Mouse (Mus musculus): ENCODE data around the gene Rtkn. TPM values are rescaled to one million over a fixed set of nuclear protein-coding genes. Genes with fewer than 3 reads are reported as not detected.

Rtkn gene
- polyA plus RNA-seq, 1 experiment from 2014 or later: 8.8 TPM

DNA sequence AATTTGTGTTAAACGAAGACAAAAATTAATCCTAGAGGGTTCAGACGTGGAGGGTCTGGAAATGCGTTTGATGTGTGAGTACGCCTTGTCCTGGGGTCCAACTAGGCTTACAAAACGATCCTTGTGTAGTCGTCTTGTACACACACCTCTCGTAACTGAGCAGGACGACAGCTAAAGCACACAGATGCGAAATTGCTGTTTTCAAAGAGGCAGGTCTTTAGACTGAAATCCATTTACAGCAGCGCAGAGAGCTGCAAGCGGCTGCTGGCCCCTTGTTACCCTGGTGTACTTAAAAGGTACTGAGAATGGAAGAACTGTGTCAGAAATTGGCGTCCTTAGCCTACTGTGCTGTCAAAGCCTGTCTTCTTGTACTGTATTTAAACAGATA lies 31.0 kb downstream of the Rtkn start:
- Histone ChIP-seq H3K4me1 (ENCODE audit: control insufficient read depth, insufficient read depth, low read length) (peaks cover 28% of the 10 kb centered on the region), H3K27ac (replicated peaks; ENCODE audit: low read depth, low read length) (peak overlapping the region; percentile 94), H3K4me3 (replicated peaks; ENCODE audit: low read depth, low read length) (peak overlapping the region; percentile 89), H3K9me3 (ENCODE audit: control insufficient read depth, low read length) (no peaks in the 10 kb centered on the region), H3K4me2 (ENCODE audit: low read length) (peak overlapping the region; percentile 88), H3K27me3 (ENCODE audit: control insufficient read depth, insufficient read depth, low read length) (peaks cover 23% of the 10 kb centered on the region), H3K9ac (replicated peaks; ENCODE audit: low read length) (peak overlapping the region; percentile 89), H3K36me3 (ENCODE audit: control insufficient read depth, insufficient read depth, low read length) (0 out of 2 replicates have a peak, but pooled peaks cover 3% of the 10 kb centered on the region)
- ATAC-seq (ENCODE audit: low FRiP score, low TSS enrichment) (no peak), DNase-seq (no peak)
- WGBS: under 1% methylated on average over 12 of the region's 12 CpGs

- Histone ChIP-seq H3K9me3 (ENCODE audit: control insufficient read depth, low read length) (no peaks in the 10 kb centered on the region), H3K27ac (replicated peaks; ENCODE audit: low read depth, low read length) (no peak overlapping the region), H3K4me1 (ENCODE audit: control insufficient read depth, insufficient read depth, low read length) (peaks cover 23% of the 10 kb centered on the region), H3K27me3 (ENCODE audit: control insufficient read depth, insufficient read depth, low read length) (no peaks in the 10 kb centered on the region), H3K4me3 (replicated peaks; ENCODE audit: low read depth, low read length) (no peak overlapping the region), H3K9ac (replicated peaks; ENCODE audit: low read length) (no peak overlapping the region), H3K4me2 (ENCODE audit: low read length) (no peak overlapping the region), H3K36me3 (ENCODE audit: control insufficient read depth, insufficient read depth, low read length) (0 out of 2 replicates have a peak, but pooled peaks cover 3% of the 10 kb centered on the region)
- no peak for ATAC-seq (ENCODE audit: low FRiP score, low TSS enrichment)
- WGBS: 89% methylated on average over 5 of the region's 5 CpGs
- no peak for DNase-seq
These were observed 34.6 kb downstream of the Rtkn start for GRCm38 (mm10) chr6:83169872-83170271.

- WGBS: 74% methylated on average over 5 of the region's 5 CpGs
- Histone ChIP-seq H3K4me3 (replicated peaks; ENCODE audit: low read depth, low read length) (peak overlapping the region; percentile 38; the same call in 1 of the 2 replicates), H3K36me3 (ENCODE audit: control insufficient read depth, insufficient read depth, low read length) (0 out of 2 replicates have a peak, but pooled peaks cover 3% of the 10 kb centered on the region), H3K4me1 (ENCODE audit: control insufficient read depth, insufficient read depth, low read length) (peaks cover 19% of the 10 kb centered on the region), H3K9me3 (ENCODE audit: control insufficient read depth, low read length) (no peaks in the 10 kb centered on the region), H3K9ac (replicated peaks; ENCODE audit: low read length) (peak overlapping the region; percentile 35; the same call in 1 of the 2 replicates), H3K27ac (replicated peaks; ENCODE audit: low read depth, low read length) (no peak overlapping the region), H3K4me2 (ENCODE audit: low read length) (peak overlapping the region; percentile 51), H3K27me3 (ENCODE audit: control insufficient read depth, insufficient read depth, low read length) (no peaks in the 10 kb centered on the region)
- ATAC-seq (ENCODE audit: low FRiP score, low TSS enrichment): no peak
- DNase-seq: no peak
These were observed 35.8 kb downstream of the Rtkn start for GRCm38 (mm10) chr6:83171063-83171462.

DNA sequence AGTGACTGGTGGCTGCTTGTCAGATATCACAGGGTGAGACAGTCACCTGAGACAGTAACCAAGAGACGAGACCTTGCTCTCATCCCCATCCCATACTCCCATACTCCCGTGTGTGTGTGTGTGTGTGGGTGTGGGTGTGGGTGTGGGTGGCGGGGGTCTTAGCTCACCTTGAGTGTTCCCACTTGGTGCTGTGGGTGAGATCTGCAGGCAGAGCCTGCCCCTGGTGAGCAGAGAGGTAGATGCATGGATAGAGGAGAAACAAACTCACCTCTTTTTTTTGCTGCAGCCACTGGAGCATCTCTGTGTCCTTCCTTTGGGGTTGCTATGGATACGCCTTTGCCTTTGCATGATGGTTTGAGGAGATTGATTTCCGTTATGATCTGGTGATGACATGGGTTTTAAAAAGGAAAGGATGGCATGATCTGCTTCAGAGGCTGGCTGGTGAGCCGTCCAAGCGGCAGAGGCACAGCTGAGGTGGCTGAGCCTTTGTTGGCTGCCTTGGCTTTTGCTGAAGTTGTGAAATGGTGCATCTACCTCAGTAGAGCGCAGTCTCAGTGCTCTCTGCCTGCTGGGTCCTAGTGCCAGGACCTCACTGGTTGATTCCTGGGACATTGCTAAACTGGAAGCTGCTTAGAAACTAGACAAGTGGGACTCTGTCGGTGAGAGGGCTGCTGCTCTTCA lies 37.1 kb downstream of the Rtkn start:
- Histone ChIP-seq H3K27me3 (ENCODE audit: control insufficient read depth, insufficient read depth, low read length) (no peaks in the 10 kb centered on the region), H3K9me3 (ENCODE audit: control insufficient read depth, low read length) (no peaks in the 10 kb centered on the region), H3K9ac (replicated peaks; ENCODE audit: low read length) (peak overlapping the region; percentile 47), H3K27ac (replicated peaks; ENCODE audit: low read depth, low read length) (peak overlapping the region; percentile 76), H3K36me3 (ENCODE audit: control insufficient read depth, insufficient read depth, low read length) (0 out of 2 replicates have a peak, but pooled peaks cover 3% of the 10 kb centered on the region), H3K4me3 (replicated peaks; ENCODE audit: low read depth, low read length) (peak overlapping the region; percentile 38), H3K4me1 (ENCODE audit: control insufficient read depth, insufficient read depth, low read length) (peaks cover 11% of the 10 kb centered on the region), H3K4me2 (ENCODE audit: low read length) (peak overlapping the region; percentile 51)
- peak; percentile 67 for DNase-seq
- ATAC-seq (ENCODE audit: low FRiP score, low TSS enrichment): peak; percentile 27; the same call in 1 of the 2 replicates
- WGBS: 43% methylated on average over 9 of the region's 9 CpGs

GRCm38 (mm10) chr6:83175996-83176395 lies 40.7 kb downstream of the Rtkn start:
- Histone ChIP-seq H3K9ac (replicated peaks; ENCODE audit: low read length) (no peak overlapping the region), H3K4me3 (replicated peaks; ENCODE audit: low read depth, low read length) (no peak overlapping the region), H3K9me3 (ENCODE audit: control insufficient read depth, low read length) (no peaks in the 10 kb centered on the region), H3K4me2 (ENCODE audit: low read length) (no peak overlapping the region), H3K27me3 (ENCODE audit: control insufficient read depth, insufficient read depth, low read length) (no peaks in the 10 kb centered on the region), H3K27ac (replicated peaks; ENCODE audit: low read depth, low read length) (no peak overlapping the region), H3K36me3 (ENCODE audit: control insufficient read depth, insufficient read depth, low read length) (no peaks in the 10 kb centered on the region), H3K4me1 (ENCODE audit: control insufficient read depth, insufficient read depth, low read length) (peaks cover 19% of the 10 kb centered on the region)
- DNase-seq (no peak), ATAC-seq (ENCODE audit: low FRiP score, low TSS enrichment) (no peak)
- 88% methylated on average over 8 of the region's 8 CpGs for WGBS

DNA sequence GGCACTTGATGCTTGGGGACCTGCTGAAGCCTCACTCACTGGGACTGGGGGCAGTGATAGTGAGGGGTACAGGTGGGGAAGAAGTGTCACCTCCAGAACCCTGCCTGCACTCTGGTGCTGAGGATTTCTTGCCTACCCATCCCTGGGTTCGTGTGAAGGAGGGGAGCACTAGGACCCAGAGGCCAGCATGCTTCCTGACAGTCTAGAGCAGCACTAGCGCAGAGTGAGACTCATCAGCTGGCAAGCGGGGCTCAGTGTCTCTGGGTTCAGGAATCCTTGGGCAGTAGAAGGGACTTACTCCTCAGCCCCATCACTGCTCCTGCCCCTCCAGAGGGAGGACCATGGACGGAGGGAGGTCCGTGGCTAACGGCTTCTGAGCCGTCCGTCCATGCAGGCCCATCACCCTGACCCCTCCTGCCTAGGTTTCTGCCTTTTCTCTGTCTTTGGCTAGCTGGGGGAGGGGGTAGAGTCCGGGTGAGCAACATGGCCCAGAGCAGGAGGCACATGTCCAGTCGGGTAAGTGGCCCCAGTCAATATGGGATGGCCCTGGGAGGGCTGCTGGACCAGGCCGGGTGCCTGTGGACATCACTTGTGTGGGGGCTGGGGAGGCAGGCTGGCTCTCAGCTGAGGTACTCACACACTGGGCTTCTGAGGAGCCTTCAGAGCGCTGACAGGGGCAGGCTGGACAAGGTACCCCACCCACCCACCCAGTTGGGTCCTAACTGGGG lies 44.3 kb downstream of the Rtkn start:
- DNase-seq: peak; percentile 83
- peak overlapping the region; percentile 68 for H3K27ac ChIP-seq (replicated peaks; ENCODE audit: low read depth, low read length)
- H3K4me3 ChIP-seq (replicated peaks; ENCODE audit: low read depth, low read length): peak overlapping the region; percentile 44
- ATAC-seq (ENCODE audit: low FRiP score, low TSS enrichment): peak; percentile 81
- H3K4me2 ChIP-seq (ENCODE audit: low read length): peak overlapping the region; percentile 74
- no peaks in the 10 kb centered on the region for H3K27me3 ChIP-seq (ENCODE audit: control insufficient read depth, insufficient read depth, low read length)
- 15% methylated on average over 12 of the region's 12 CpGs for WGBS
- H3K36me3 ChIP-seq (ENCODE audit: control insufficient read depth, insufficient read depth, low read length): peaks cover 25% of the 10 kb centered on the region
- no peaks in the 10 kb centered on the region for H3K9me3 ChIP-seq (ENCODE audit: control insufficient read depth, low read length)
- H3K9ac ChIP-seq (replicated peaks; ENCODE audit: low read length): peak overlapping the region; percentile 59
- H3K4me1 ChIP-seq (ENCODE audit: control insufficient read depth, insufficient read depth, low read length): peaks cover 12% of the 10 kb centered on the region

DNA sequence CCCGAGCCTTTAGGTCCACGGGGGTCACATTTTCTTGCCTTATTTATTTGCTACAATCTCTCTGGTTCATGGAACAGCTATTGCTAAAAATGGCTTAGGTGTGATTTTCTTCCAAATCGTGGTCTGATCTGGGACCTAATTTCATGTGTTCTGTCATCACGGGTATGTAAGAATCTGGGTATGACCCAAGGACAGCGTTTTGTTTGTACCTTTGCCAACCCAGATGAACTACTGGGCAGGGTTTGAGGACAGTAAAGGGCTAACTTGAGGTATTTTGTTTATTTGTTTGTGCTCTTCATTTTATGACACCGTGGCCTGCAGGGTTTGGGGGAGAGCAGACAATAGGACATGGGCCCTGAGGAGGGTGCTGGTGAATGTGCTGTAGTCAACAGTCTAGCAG lies 45.3 kb downstream of the Rtkn start:
- no peak overlapping the region for H3K27ac ChIP-seq (replicated peaks; ENCODE audit: low read depth, low read length)
- peaks cover 29% of the 10 kb centered on the region for H3K36me3 ChIP-seq (ENCODE audit: control insufficient read depth, insufficient read depth, low read length)
- H3K4me3 ChIP-seq (replicated peaks; ENCODE audit: low read depth, low read length): no peak overlapping the region; the same call in 1 of the 2 replicates
- DNase-seq: no peak
- peaks cover 17% of the 10 kb centered on the region for H3K4me1 ChIP-seq (ENCODE audit: control insufficient read depth, insufficient read depth, low read length)
- WGBS: 88% methylated on average over 6 of the region's 6 CpGs
- ATAC-seq (ENCODE audit: low FRiP score, low TSS enrichment): no peak
- H3K4me2 ChIP-seq (ENCODE audit: low read length): peak overlapping the region; percentile 74
- H3K27me3 ChIP-seq (ENCODE audit: control insufficient read depth, insufficient read depth, low read length): no peaks in the 10 kb centered on the region
- H3K9ac ChIP-seq (replicated peaks; ENCODE audit: low read length): 0 out of 2 replicates have a peak overlapping the region, but pooled peaks have one; percentile 1
- no peaks in the 10 kb centered on the region for H3K9me3 ChIP-seq (ENCODE audit: control insufficient read depth, low read length)

- Histone ChIP-seq H3K4me1 (ENCODE audit: control insufficient read depth, insufficient read depth, low read length) (peaks cover 26% of the 10 kb centered on the region), H3K36me3 (ENCODE audit: control insufficient read depth, insufficient read depth, low read length) (peaks cover 42% of the 10 kb centered on the region), H3K9ac (replicated peaks; ENCODE audit: low read length) (0 out of 2 replicates have a peak overlapping the region, but pooled peaks have one; percentile 81), H3K9me3 (ENCODE audit: control insufficient read depth, low read length) (no peaks in the 10 kb centered on the region), H3K4me2 (ENCODE audit: low read length) (no peak overlapping the region), H3K4me3 (replicated peaks; ENCODE audit: low read depth, low read length) (no peak overlapping the region), H3K27me3 (ENCODE audit: control insufficient read depth, insufficient read depth, low read length) (no peaks in the 10 kb centered on the region), H3K27ac (replicated peaks; ENCODE audit: low read depth, low read length) (peak overlapping the region; percentile 93; the same call in 1 of the 2 replicates)
- 90% methylated on average over 3 of the region's 3 CpGs for WGBS
- peak; percentile 39 for DNase-seq
- ATAC-seq (ENCODE audit: low FRiP score, low TSS enrichment): no peak
These were observed 49.7 kb downstream of the Rtkn start for GRCm38 (mm10) chr6:83184858-83185435.
